Mouse (Mus musculus) adrenal gland, postnatal 10 days (tissue): ENCODE data around the gene Qprt. TPM values are rescaled to one million over a fixed set of nuclear protein-coding genes. Genes with fewer than 3 reads are reported as not detected.
"Not testable (repeated sequence)": the region's sequence is repeated elsewhere in the genome, so short reads cannot be mapped to it uniquely, and the experiment has no call there.

Source experiments
- DNase-seq: peaks from one replicate; pipeline ENCODE4 v3.0.0; 2021; ENCODE audit warnings: mixed read lengths
- total RNA-seq, 2 experiments: library from RNA; stranded (reverse); gene quantifications; 2 replicates each; pipeline ENCODE4 v1.2.3; 2021

Gene Qprt
- total RNA-seq, 2 experiments from 2014 or later = 7.6 to 20.7 TPM

DNA sequence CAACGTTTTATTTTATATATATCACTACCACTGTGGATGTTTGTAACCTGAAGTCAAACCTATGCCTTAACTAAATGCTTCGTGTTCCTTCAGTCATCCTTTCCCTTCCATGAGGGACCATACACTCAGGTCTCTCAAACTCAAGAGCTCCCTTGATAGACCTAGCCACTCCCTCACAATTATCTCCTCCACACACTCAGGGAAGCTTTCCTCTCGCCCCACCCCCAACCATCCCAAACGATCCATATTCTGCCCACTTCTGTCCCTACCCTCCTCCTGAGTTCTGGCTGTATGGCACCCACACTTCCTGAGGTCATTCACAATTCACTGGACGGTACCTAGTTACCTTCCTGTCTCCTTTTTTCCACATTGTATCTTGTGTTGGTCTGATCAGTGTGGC lies 23.5 kb downstream of the Qprt start:
- no peak for DNase-seq

DNA sequence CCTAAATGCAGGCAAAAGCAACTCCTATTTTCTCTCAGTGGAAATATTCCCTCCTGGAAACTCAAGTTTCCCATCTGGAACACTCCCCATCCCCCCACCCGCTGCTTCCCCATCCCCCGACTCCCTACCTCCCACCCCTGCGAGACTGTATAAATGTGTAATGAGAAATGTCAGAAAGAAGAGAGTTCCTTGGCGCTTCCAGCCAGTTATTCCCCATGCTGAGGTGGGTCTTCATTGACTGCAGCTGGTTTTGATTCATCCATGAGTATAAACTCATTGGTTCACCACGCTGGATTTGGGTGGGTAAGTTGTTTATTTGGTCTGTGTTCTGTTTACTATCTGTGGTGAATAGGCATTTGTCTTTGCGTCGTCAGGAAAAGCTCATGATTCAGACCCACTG lies 25.6 kb downstream of the Qprt start:
- DNase-seq = no peak

DNA sequence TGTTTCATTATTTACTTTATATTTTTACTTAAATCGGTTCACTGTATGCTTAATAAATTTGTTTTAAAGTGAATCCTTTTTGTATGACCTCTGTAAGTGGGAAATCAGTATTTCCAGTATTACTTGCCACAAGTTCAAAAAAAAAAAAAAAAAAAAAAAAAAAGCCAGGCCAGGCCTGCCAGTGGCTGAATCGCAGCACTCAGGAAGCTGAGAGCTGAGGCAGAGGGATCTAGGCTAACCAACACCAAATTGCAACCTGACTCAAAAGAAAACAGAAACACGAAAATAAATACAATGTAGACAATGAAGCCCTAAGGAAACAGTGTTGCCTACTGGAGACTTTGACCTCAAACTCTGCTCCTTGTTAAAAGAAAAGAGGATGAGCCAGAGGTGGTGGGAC lies 28.1 kb downstream of the Qprt start:
- no peak for DNase-seq

DNA sequence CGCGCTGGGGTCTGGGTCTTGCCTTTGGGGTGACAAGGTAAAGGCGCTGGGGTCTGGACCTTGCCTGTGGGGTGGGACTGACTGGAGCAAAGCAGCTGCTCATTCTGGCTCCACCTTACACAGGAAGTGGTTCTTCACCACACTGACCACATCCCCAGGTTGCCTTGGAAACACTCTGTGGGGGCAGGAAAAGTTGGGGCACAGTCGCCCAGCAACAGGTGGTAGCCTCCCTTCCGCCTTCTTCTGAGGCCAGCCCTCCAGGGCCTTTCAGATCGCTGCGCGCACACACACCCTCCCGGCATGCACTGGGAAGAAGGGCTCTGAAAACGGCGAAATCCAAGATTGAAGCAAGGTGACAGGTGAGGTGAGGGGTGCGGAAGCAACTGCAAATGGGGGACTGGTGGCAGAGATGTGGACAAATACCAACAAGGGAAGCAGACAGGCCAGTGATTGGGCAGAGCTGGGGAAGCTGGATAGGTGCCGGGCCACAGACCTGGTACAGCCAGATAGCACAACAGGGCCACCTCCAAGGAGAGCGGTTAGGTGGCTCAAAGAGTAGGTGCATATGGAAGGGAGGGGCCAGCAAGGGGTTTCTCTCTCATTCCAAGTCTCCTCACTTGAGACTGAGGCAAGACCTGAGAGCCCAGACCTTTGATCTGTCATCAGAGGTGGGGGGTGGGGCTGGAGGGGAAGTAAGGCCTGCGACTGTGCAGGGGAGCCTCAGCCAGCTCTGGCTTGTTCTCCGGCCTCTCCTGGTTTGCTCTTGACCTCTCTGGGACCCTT lies 30.7 kb downstream of the Qprt start, which contains the start of gene AI467606:
AI467606 (plus strand) TSS at position 246 of the 783 bp plus-strand sequence.
- peak; percentile 38 for DNase-seq

DNA sequence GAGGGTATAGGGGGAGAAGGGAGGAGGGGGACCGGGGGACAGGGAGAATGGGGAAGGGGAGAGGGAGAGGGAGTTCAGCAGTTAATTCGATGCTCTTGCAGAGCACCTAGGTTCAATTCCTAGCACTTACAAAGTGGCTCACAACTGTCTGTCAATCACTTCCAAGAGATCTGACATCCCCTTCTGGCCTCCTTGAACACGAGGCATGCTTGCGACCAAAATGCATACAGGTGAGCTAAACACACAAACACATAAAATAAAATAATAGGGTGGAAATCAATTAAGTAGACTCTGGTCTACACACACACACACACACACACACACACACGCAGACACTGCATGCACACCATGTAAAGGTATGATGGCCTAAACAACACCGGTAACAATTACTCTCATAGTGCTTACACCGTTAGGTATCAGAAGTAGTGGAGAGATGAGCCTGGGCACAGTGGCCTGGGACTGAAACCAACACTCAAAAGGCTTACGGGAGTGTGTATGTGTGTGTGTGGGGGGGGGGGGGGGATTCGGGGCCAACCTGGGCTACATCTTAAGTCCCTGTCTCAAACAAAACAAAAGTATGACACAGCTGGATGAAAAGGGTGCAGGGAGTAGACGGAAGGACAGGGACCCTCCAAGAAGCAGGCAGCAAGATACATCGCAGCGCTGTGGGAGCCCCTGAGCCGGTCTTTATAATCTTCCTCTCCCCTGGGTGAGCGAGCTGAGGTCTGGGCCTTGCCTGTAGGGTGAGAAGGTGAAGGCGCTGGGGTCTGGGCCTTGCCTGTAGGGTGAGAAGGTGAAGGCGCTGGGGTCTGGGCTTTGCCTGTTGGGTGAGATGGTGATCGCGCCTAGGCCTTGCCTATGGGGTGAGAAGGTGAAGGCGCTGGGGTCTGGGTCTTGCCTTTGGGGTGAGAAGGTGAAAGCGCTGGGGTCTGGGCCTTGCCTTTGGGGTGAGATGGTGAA lies 31.6 kb downstream of the Qprt start:
- no peak for DNase-seq

DNA sequence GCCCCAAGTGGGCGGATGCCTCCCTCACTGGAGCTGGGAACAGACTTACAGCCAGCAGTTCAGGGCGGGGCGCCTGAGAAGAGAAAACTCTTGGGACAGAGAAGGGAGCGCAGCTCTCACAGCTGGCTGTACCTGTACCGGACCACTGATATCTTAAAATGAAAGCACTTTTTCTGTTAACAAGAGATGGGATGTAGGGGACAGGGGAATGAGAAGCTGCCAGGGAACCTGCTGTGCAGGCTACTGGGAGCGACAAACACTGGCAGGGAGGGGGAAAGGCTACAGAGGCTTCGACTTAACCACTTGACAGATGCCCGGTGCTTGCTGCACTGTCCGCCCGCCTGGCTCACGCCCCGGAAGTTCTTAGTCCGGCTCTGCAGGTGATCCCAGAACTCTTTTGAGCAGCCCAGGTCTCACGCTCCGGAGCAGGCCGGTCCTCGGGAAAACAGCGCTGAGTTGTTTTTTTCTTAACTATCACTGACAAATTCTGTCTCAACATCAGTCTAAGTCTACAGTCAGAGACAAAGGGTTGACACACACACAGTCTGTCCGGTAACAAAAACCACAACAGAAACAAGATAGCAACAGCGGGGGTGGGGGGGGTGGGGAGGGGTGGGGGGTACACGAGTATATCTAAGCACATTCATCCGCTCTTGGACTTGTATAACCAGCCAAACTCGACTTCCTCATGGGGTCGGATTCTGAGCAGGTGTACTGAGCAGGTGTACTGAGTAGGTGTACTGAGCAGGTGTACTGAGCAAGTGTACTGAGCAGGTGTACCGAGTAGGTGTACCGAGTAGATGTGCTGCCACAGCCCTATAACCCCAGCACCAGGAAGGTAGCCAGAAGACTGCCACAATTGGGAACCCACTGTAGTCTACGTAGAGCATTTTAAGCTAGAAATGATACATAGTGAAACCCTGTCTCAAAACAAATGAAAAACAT lies 32.9 kb downstream of the Qprt start:
- no peak for DNase-seq

DNA sequence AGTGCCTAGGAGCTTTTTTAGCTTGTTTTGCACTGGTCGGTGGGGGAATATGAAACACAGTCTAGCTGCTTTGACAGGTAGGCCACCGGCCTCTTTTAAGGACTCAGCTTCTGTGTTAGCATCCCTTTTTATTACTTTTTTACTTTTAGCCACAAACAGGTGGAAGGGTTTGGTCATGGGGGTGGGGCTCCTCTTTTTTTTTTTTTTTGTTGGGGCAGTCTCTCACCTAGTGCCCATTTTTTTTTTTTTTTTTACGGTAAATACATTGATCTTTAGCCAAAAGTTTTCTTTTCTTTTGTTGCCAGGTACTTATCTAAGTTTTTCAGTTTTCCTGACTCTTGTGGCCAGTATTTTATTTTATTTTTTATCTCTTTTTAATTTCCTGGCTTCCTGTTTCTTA lies 33.9 kb downstream of the Qprt start:
- DNase-seq = no peak

DNA sequence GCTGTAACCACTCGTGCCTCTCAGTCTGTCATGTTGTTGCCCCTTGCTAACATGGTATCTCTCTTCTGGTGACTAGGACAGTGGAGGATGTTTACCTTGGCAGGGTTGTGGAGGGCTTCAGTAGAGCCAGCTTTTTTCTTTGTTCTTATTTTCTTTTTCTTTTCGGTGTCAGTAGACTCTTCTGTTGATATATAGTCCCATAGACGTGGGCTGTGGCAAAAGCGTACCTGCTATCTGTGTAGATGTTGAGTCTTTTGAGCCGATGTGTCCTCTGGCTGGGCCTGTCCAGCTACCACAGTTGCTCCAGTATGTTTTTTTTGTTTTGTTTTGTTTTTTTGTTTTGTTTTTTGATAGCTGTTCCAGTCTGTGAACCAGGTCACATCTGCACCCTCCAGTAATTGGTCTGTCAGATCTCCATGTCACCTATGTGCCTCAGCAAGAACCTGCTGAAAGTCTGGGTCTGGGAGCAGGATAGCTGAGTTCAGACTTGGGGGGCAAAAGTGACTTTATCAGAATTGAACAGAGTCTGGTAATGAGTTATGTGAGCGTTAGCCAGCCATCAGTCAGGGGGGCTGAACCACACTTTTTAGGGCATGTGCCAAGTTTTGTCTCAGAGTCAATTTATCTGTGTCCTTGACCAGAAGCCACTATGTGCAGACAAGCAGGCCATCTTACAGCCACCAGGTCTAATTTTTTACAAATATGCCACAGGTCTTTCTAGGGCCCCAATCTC lies 34.6 kb downstream of the Qprt start, which contains the start of gene Zg16:
Zg16 (minus strand) TSS at position 51 of the 733 bp plus-strand sequence.
- peak; percentile 25 for DNase-seq

DNA sequence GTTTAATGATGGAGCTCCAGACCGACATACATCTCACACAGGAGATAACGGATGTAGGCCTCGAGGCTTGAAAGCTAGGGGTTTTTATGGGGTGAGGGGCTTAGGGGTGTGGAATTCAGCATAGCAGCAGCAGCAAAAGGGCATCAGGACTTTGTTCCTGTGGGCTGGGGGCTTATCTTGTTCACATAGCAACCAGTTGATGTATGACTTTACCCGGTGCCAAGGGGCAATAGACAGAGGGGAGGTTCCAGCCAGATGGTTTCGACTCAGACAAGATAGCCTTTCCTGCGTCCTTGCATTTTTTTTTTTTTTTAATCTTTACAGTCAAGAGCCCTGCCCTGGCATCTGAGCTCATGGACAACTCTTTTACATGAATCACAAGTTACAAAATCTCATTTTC lies 36.3 kb downstream of the Qprt start:
- not testable (repeated sequence) for DNase-seq

DNA sequence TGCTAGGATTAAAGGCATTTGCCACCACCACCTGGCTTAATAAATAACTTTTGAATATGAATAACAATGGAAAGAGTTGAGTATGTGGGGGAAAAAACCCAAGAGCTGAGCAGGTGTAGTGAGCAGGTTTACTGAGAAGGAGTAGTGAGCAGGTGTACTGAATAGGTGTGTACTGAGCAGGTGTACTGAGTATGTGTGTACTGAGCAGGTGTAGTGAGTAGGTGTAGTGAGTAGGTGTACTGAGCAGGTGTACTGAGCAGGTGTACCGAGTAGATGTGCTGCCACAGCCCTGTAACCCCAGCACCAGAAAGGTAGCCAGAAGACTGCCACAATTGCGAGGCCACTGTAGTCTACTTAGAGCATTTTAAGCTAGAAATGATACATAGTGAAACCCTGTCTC lies 37.2 kb downstream of the Qprt start:
- no peak for DNase-seq

DNA sequence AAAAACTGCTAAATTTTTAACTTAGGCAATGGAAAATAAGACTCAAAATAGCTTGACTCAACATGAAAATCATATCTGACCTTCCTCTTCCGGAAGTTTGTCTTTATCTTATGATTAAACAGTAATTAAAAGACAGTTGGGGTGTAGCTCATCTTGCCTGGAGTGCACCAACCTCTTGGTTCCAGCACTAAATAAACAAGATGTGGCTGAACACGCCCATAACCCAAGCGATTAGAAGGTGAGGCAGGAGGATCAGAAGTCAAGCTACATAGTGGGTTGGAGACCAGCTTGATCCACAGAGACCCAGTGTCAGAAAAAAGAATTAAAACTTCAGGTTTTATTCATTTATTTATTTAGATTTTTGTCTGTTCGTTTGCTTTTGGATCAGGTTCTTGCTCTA lies 38.3 kb downstream of the Qprt start:
- no peak for DNase-seq

DNA sequence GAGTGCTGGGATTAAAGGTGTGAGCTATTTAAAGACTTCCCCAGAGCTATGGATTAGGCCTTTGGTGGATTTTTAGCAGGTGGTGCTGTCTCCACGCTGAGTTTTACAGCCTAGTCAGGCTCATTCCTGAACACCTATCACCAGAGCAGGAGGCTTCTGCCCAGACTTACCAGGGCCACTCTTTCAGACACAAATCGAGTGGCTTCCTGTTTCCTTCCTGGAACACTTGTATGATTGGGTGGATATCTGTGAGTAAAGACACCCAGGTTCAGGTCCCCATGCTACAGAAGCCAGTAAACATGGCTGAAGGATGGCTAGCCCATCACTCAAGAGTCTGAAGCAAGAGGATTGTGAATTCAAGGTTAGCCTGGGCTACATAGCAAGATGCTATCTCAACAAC lies 39.0 kb downstream of the Qprt start:
- DNase-seq = no peak

DNA sequence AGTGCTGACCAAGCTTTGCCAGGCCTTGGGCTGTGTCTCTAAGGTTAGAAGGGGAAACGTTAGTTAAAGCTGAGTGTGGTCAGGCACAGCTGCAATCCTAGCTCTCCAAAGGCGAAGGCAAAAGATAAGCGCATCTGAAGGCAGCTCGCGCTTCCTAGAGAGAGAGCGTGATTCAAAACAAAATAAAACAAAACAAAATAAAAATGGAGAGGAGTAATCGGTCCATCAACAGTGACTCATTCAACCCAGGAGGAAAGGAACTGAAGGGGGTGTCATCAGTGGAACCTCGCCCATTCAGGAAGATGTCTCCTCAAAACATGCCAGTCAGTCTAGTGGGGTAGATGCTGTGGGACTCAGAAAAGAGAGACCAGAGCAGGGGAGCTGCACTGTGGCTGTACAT lies 39.8 kb downstream of the Qprt start:
- no peak for DNase-seq

DNA sequence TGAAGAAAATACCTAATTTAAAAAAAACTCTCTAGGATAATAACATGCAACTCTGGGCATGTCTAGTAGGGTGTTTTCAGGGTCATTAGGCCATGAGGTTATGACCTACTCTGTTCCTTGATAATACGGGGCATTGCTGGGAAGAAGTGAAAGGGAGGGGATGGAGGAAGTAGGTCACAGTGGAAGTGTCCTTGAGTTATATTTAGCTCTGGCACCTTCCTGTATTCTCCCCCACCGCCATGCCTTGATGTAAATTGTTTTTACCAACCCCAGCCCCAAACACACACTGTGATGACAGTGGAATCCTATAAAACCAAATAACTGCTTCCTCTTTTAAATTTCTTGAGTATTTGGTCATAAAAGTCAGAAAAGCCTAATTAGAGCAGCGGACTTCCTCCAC lies 42.0 kb downstream of the Qprt start:
- DNase-seq = no peak

DNA sequence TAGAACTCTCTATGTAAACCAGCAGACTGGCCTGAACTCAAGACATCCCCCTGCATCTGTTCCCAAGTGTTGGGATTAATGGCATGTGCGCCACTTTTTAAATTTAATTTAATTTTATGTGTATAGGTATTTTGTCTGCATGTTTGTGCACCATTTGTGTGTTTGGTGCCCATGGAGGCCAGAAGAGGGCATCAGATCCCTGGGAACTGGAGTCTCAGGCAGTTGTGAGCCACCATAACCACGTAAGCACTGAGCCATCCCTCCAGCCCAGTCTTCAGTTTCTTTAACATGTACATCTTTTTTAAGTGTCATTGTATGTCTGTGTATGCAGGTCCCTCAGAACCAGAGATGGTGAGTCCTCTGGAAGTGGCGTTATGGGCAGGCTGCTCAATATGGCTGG lies 44.3 kb downstream of the Qprt start:
- no peak for DNase-seq

DNA sequence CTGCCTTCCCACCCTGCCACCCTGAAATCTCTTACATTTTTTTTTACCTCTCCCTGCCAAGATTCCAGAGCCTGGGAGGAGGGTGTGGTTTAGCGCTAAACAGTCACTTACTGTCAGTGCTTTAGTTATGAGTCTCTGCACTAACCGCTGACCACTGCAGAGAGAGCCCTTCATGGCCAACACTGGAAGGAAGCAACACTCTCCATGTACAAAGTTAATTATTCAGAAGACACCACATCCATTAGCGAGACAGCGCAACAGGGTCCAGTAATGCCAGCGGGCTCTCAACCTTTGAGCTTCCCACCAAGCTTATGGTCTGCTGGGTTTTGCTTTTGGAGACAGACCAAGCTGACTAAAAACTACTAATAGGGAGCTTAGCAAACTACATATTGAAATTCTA lies 45.8 kb downstream of the Qprt start:
- no peak for DNase-seq

DNA sequence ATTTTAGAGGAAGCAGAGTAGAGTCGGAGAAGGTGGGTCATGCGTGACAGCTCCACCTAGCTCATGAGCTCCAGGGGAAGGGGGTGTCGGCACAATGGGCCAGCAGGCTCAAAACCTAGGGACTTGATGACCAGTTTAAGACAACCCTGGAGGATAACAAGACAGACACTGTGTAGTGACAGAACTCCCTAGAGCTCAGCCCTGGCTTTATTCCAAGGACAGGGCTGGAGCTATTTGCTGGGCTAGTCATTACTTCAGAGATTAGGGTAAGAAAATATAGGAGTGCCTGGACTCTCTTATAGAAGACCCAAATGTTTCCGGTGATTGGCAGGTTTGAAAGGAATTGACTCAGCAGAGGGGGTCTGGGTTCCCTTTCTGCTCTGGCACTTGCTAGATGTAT lies 48.8 kb downstream of the Qprt start:
- peak; percentile 68 for DNase-seq

DNA sequence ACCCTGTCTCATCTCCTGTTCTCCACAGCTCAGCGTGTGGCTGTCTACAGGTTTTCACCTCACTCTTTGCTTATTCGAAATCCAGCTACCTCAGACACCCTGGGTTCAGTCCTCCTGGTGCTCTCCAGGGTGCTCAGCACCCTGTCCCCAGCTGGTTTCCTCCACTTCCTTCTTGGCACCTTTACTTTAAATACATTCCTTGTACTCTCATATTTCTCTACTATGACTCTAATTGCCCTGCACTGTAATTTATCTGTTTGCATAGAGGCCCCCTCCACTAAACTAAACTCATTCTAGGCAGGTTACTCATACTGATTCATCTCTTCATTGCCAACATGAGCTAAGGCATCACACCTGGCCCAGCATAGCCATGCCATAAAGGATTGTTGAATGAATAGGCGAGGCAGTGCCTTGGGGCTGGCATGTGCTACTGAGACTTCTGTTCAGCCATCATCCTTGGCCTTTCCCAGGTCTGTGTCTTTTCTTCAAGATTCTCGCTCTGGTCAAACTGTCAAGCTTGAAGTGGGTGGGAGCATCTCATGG lies 51.1 kb downstream of the Qprt start:
- DNase-seq = no peak

DNA sequence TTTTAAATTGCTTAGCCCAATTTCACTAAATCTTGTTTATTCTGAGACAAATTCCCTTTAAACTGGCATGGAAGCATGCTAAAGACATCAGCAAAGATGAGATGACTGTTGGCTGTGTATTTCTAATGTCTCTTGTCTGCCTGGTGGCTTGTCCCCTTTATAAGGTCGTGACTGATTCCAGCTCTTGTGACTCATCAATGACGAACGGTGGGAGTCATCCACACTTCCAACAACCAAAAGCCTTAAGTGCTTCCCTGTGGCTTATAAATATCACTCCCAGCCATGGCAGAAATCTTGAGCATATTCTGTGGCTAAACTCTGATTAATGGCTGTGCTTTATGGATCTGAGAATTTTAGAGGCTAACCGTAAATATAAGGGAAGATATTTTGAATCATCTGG lies 55.7 kb downstream of the Qprt start:
- peak; percentile 28 for DNase-seq

DNA sequence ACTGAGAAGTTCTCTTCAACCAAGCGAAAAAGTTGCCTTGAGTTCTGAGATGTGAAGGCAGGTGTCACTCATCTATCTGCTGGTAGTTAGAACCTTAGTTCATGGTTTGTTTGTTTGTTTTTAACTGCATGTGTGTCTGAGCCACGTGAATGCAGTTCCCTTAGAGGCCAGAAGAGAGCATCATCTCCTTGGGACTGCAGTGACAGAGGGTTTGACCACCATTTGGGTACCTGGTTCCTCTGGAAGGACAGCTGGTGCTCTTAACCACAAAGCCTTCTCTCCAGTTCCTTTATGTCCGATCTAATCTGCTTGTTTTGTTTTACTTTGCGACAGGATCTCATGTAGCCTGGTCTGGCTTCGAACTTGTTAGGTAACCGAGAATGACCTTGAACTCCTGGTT lies 56.5 kb downstream of the Qprt start:
- no peak for DNase-seq
